Mouse (Mus musculus) brain, embryonic 14.5 days (tissue): Measurements from ENCODE around the gene Kcnj10.

Experiments
- CTCF ChIP-seq: fragments of 200-500 bp; IDR thresholded peaks from 2 replicates; pipeline ENCODE4 v1.5.1; 2012; ENCODE audit warnings: inconsistent platforms, mild to moderate bottlenecking, moderate library complexity, borderline replicate concordance; ENCODE audit not compliant: insufficient read depth, insufficient read length; ENCODE audit errors: extremely low read depth
- POLR2A ChIP-seq: fragments of 200-500 bp; IDR thresholded peaks from 2 replicates; pipeline ENCODE4 v1.6.1; 2012; ENCODE audit warnings: mild to moderate bottlenecking, inconsistent platforms, borderline replicate concordance; ENCODE audit not compliant: poor library complexity, insufficient read depth, insufficient read length, severe bottlenecking; ENCODE audit errors: extremely low read depth

- TF ChIP-seq CTCF: no peak
- no peak for TF ChIP-seq POLR2A
Observed at GRCm38 (mm10) chr1:172344820-172345219, 3.8 kb downstream of the Kcnj10 start.
